Mouse (Mus musculus): ENCODE measurements around the gene Slco1a4.
"Not testable (repeated sequence)": the region's sequence is repeated elsewhere in the genome, so short reads cannot be mapped to it uniquely, and the experiment has no call there.

The Slco1a4 gene

GRCm38 (mm10) chr6:141856085-141856484 lies at the start of gene Slco1a4:
Gene Slco1a4, minus strand, starts transcription at chr6:141856199.
- DNase-seq (ENCODE audit: low spot score in 2 of 2), result no peak

- no peak for DNase-seq (ENCODE audit: low spot score in 2 of 2)
Measured at GRCm38 (mm10) chr6:141898197-141898596, 42.2 kb upstream of the Slco1a4 start.

- no peak for DNase-seq (ENCODE audit: low spot score in 2 of 2)
Measured at GRCm38 (mm10) chr6:141889723-141890122, 33.7 kb upstream of the Slco1a4 start.

GRCm38 (mm10) chr6:141888248-141888647 lies 32.2 kb upstream of the Slco1a4 start:
- DNase-seq (ENCODE audit: low spot score in 2 of 2), result no peak

- DNase-seq (ENCODE audit: low spot score in 2 of 2), result no peak
Measured at GRCm38 (mm10) chr6:141882581-141882980, 26.6 kb upstream of the Slco1a4 start.

- not testable (repeated sequence) for DNase-seq (ENCODE audit: low spot score in 2 of 2)
Measured at GRCm38 (mm10) chr6:141875742-141876141, 19.7 kb upstream of the Slco1a4 start.

GRCm38 (mm10) chr6:141871711-141872110 lies 15.7 kb upstream of the Slco1a4 start:
- no peak for DNase-seq (ENCODE audit: low spot score in 2 of 2)

- no peak for DNase-seq (ENCODE audit: low spot score in 2 of 2)
Measured at GRCm38 (mm10) chr6:141868735-141869134, 12.7 kb upstream of the Slco1a4 start.

- DNase-seq (ENCODE audit: low spot score in 2 of 2), result no peak
Measured at GRCm38 (mm10) chr6:141866026-141866425, 10.0 kb upstream of the Slco1a4 start.

GRCm38 (mm10) chr6:141857735-141858531 lies 1.9 kb upstream of the Slco1a4 start:
- DNase-seq (ENCODE audit: low spot score in 2 of 2), result no peak

GRCm38 (mm10) chr6:141853616-141854015 lies 2.4 kb downstream of the Slco1a4 start:
- DNase-seq (ENCODE audit: low spot score in 2 of 2), result no peak

- no peak for DNase-seq (ENCODE audit: low spot score in 2 of 2)
Measured at GRCm38 (mm10) chr6:141849051-141849450, 6.9 kb downstream of the Slco1a4 start.

- DNase-seq (ENCODE audit: low spot score in 2 of 2), result peak in 1 of 2 experiments; percentile 15
Measured at GRCm38 (mm10) chr6:141797837-141798236, 58.2 kb downstream of the Slco1a4 start.

GRCm38 (mm10) chr6:141774476-141774875 lies 81.5 kb downstream of the Slco1a4 start:
- DNase-seq (ENCODE audit: low spot score in 2 of 2), result no peak

GRCm38 (mm10) chr6:141773710-141774109 lies 82.3 kb downstream of the Slco1a4 start, which contains the start of gene Gm5724:
Gene Gm5724, minus strand, starts transcription at chr6:141773810.
- no peak for DNase-seq (ENCODE audit: low spot score in 2 of 2)
